Mouse (Mus musculus): ENCODE data around the gene Lemd2. TPM values are rescaled to one million over a fixed set of nuclear protein-coding genes. Genes with fewer than 3 reads are reported as not detected.
A peak's percentile ranks its signal among the peaks of the same experiment; 100 is the strongest.

Gene Lemd2
- polyA plus RNA-seq, 1 experiment from 2014 or later = 18.9 TPM

GRCm38 (mm10) chr17:27187059-27187458 is 17.2 kb downstream of the Lemd2 start:
- peaks cover 21% of the 10 kb centered on the region for H3K36me3 ChIP-seq (ENCODE audit: inconsistent target)
- no peak overlapping the region for H3K27ac ChIP-seq
- H3K4me3 ChIP-seq (ENCODE audit: inconsistent target) = no peak overlapping the region
- no peaks in the 10 kb centered on the region for H3K79me2 ChIP-seq (ENCODE audit: inconsistent target)
- 85% methylated on average over 5 of the region's 5 CpGs for WGBS (ENCODE audit: missing documents)

- 97% methylated on average over 3 of the region's 3 CpGs for WGBS (ENCODE audit: missing documents)
These were observed 18.2 kb downstream of the Lemd2 start for GRCm38 (mm10) chr17:27186068-27186467.

GRCm38 (mm10) chr17:27183667-27184292 is 20.5 kb downstream of the Lemd2 start:
- no peak overlapping the region for H3K4me3 ChIP-seq (ENCODE audit: inconsistent target)
- 86% methylated on average over 12 of the region's 12 CpGs for WGBS (ENCODE audit: missing documents)
- no peaks in the 10 kb centered on the region for H3K36me3 ChIP-seq (ENCODE audit: inconsistent target)
- H3K79me2 ChIP-seq (ENCODE audit: inconsistent target) = no peaks in the 10 kb centered on the region
- H3K27ac ChIP-seq = no peak overlapping the region

More at GRCm38 (mm10) chr17:27186068-27186467, 18.2 kb downstream of the Lemd2 start:
- Histone ChIP-seq H3K79me2 (ENCODE audit: inconsistent target) (no peaks in the 10 kb centered on the region), H3K36me3 (ENCODE audit: inconsistent target) (peaks cover 11% of the 10 kb centered on the region), H3K4me3 (ENCODE audit: inconsistent target) (no peak overlapping the region), H3K27ac (no peak overlapping the region)

GRCm38 (mm10) chr17:27182401-27182800 is 21.9 kb downstream of the Lemd2 start:
- 79% methylated on average over 5 of the region's 5 CpGs for WGBS (ENCODE audit: missing documents)

GRCm38 (mm10) chr17:27181666-27182065 is 22.6 kb downstream of the Lemd2 start:
- Histone ChIP-seq H3K79me2 (ENCODE audit: inconsistent target) (no peaks in the 10 kb centered on the region), H3K36me3 (ENCODE audit: inconsistent target) (no peaks in the 10 kb centered on the region), H3K4me3 (ENCODE audit: inconsistent target) (no peak overlapping the region), H3K27ac (no peak overlapping the region)
- WGBS (ENCODE audit: missing documents) = 60% methylated on average over 3 of the region's 3 CpGs

More at GRCm38 (mm10) chr17:27182401-27182800, 21.9 kb downstream of the Lemd2 start:
- Histone ChIP-seq H3K36me3 (ENCODE audit: inconsistent target) (no peaks in the 10 kb centered on the region), H3K4me3 (ENCODE audit: inconsistent target) (no peak overlapping the region), H3K27ac (no peak overlapping the region), H3K79me2 (ENCODE audit: inconsistent target) (no peaks in the 10 kb centered on the region)

GRCm38 (mm10) chr17:27179681-27180280 is 24.5 kb downstream of the Lemd2 start:
- no peaks in the 10 kb centered on the region for H3K36me3 ChIP-seq (ENCODE audit: inconsistent target)
- no peak overlapping the region for H3K27ac ChIP-seq
- no peaks in the 10 kb centered on the region for H3K79me2 ChIP-seq (ENCODE audit: inconsistent target)
- no peak overlapping the region for H3K4me3 ChIP-seq (ENCODE audit: inconsistent target)
- WGBS (ENCODE audit: missing documents) = 54% methylated on average over 12 of the region's 12 CpGs

- no peaks in the 10 kb centered on the region for H3K36me3 ChIP-seq (ENCODE audit: inconsistent target)
- WGBS (ENCODE audit: missing documents) = 96% methylated on average over 17 of the region's 17 CpGs
- H3K79me2 ChIP-seq (ENCODE audit: inconsistent target) = no peaks in the 10 kb centered on the region
- no peak overlapping the region for H3K4me3 ChIP-seq (ENCODE audit: inconsistent target)
- no peak overlapping the region for H3K27ac ChIP-seq
These were observed 25.7 kb downstream of the Lemd2 start for GRCm38 (mm10) chr17:27178427-27179177.

- no peak overlapping the region for H3K4me3 ChIP-seq (ENCODE audit: inconsistent target)
- H3K79me2 ChIP-seq (ENCODE audit: inconsistent target) = no peaks in the 10 kb centered on the region
- WGBS (ENCODE audit: missing documents) = 91% methylated on average over 9 of the region's 9 CpGs
- H3K27ac ChIP-seq = no peak overlapping the region
- H3K36me3 ChIP-seq (ENCODE audit: inconsistent target) = no peaks in the 10 kb centered on the region
These were observed 26.2 kb downstream of the Lemd2 start for GRCm38 (mm10) chr17:27178019-27178418.

- no peak overlapping the region for H3K4me3 ChIP-seq (ENCODE audit: inconsistent target)
- no peaks in the 10 kb centered on the region for H3K36me3 ChIP-seq (ENCODE audit: inconsistent target)
- 100% methylated on average over 4 of the region's 4 CpGs for WGBS (ENCODE audit: missing documents)
- no peaks in the 10 kb centered on the region for H3K79me2 ChIP-seq (ENCODE audit: inconsistent target)
- H3K27ac ChIP-seq = no peak overlapping the region
These were observed 27.5 kb downstream of the Lemd2 start for GRCm38 (mm10) chr17:27176754-27177153.

- Histone ChIP-seq H3K27ac (no peak overlapping the region), H3K79me2 (ENCODE audit: inconsistent target) (no peaks in the 10 kb centered on the region), H3K4me3 (ENCODE audit: inconsistent target) (no peak overlapping the region), H3K36me3 (ENCODE audit: inconsistent target) (no peaks in the 10 kb centered on the region)
- WGBS (ENCODE audit: missing documents) = 95% methylated on average over 3 of the region's 3 CpGs
These were observed 28.0 kb downstream of the Lemd2 start for GRCm38 (mm10) chr17:27176287-27176686.

GRCm38 (mm10) chr17:27175196-27175874 is 28.9 kb downstream of the Lemd2 start:
- Histone ChIP-seq H3K79me2 (ENCODE audit: inconsistent target) (no peaks in the 10 kb centered on the region), H3K27ac (no peak overlapping the region), H3K4me3 (ENCODE audit: inconsistent target) (no peak overlapping the region), H3K36me3 (ENCODE audit: inconsistent target) (no peaks in the 10 kb centered on the region)
- WGBS (ENCODE audit: missing documents) = 83% methylated on average over 12 of the region's 14 CpGs

GRCm38 (mm10) chr17:27173715-27174114 is 30.6 kb downstream of the Lemd2 start:
- no peaks in the 10 kb centered on the region for H3K36me3 ChIP-seq (ENCODE audit: inconsistent target)
- peak overlapping the region; percentile 77 for H3K27ac ChIP-seq
- no peak overlapping the region for H3K4me3 ChIP-seq (ENCODE audit: inconsistent target)
- 3% methylated on average over 3 of the region's 3 CpGs for WGBS (ENCODE audit: missing documents)
- H3K79me2 ChIP-seq (ENCODE audit: inconsistent target) = no peaks in the 10 kb centered on the region

GRCm38 (mm10) chr17:27172459-27172858 is 31.8 kb downstream of the Lemd2 start:
- Histone ChIP-seq H3K36me3 (ENCODE audit: inconsistent target) (no peaks in the 10 kb centered on the region), H3K4me3 (ENCODE audit: inconsistent target) (no peak overlapping the region), H3K27ac (no peak overlapping the region), H3K79me2 (ENCODE audit: inconsistent target) (no peaks in the 10 kb centered on the region)
- 93% methylated on average over 9 of the region's 9 CpGs for WGBS (ENCODE audit: missing documents)

GRCm38 (mm10) chr17:27171121-27171520 is 33.1 kb downstream of the Lemd2 start:
- H3K36me3 ChIP-seq (ENCODE audit: inconsistent target) = no peaks in the 10 kb centered on the region
- H3K4me3 ChIP-seq (ENCODE audit: inconsistent target) = no peak overlapping the region
- WGBS (ENCODE audit: missing documents) = 61% methylated on average over 5 of the region's 5 CpGs
- no peaks in the 10 kb centered on the region for H3K79me2 ChIP-seq (ENCODE audit: inconsistent target)
- H3K27ac ChIP-seq = peak overlapping the region; percentile 41

Measured in macrophage (primary cell).